Mouse (Mus musculus): ENCODE measurements at regions not wholly inside any gene's neighbourhood (a gene's known extent, or its start where the extent isn't known, plus 50 kb on each side); places are given as distances from the start of the nearest gene placed in this dataset.
A peak's percentile ranks its signal among the peaks of the same experiment; 100 is the strongest.

DNA sequence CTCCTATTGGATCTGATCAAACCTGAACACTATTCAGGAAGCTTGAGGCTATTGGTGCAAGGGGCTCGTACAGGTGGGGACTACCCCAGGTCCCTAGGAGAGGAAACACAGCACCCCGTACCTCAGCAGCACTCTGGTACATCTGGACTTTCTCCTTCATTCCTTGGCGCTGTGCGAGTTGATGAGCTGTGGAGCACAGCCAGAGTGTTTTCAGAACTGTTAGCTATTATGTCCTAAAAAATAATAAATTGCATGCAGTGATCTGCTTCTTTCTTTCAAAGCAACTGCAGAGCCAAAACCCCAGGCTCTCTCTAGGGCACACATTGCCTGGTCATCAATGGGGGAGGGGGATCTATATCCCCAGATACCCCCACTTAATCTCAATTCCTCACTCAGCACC is 122.6 kb downstream of the Gm12728 start:
- peak; percentile 16 for DNase-seq

DNA sequence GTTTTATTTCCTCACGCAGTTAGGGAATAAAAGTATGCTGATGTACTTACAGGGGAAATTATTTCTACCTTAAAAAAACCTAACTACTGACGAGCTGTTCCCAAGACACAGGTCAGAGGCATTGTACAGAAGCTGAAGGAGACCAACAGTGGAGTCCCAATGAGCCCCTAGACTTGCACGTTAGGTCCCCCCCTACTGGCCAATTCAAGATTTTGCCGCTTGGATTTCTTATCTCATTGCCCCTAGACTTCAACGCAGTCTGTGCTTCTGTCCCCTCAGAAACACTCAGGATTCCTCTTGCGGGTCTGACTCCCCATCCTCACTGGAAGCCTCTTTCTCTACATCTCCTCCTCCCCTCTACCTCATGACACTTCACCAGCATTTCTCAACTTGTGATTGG is 125.3 kb downstream of the Gm12728 start:
- DNase-seq, result peak; percentile 66

DNA sequence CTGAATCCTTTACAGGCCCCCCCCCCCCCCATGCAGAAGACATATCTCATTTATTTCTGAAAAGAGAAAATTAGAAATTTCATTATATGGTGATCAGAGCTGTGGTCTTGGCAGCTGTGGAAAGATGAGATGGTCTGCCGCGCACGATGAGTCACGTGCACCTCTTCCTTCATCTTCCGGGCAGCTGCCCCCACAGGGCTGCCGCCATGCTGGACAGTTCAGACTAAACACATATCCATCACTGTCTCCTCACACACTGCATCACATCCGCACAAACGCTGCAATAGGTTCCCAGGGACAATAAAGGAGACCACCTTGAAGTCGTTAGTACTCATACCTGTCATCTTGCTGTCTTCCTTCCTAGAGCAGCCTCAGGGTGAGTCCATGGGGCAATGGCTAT is 126.6 kb downstream of the Gm12728 start:
- DNase-seq, result no peak

DNA sequence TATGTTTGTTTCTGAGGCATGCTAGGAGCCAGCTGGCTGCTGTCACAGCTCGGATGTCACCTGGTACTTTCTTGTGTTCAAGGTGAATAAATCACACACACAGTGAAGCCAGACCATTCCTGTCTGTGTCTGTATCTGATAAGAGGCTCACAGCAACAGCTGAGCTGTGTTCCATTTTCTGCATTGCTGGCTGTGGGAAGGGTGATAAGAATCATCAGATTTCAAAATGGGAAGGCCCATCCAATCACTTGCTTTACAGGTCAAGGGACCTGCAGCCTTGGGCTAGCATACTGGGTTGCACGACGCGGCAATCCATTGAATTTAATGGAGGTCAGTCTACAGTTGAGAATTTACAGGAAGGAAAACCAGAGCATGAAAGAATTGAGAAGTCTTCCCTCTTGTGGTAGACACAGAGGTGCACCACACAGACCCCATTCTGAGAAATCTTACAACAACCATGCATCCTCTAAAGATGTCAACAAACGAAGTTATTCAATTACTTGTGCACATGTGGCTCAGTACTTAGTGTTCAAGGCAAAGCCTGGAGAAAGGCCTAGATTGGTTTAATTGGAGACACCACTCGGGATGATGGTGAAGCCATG is 135.2 kb downstream of the Gm12728 start:
- DNase-seq, result no peak

DNA sequence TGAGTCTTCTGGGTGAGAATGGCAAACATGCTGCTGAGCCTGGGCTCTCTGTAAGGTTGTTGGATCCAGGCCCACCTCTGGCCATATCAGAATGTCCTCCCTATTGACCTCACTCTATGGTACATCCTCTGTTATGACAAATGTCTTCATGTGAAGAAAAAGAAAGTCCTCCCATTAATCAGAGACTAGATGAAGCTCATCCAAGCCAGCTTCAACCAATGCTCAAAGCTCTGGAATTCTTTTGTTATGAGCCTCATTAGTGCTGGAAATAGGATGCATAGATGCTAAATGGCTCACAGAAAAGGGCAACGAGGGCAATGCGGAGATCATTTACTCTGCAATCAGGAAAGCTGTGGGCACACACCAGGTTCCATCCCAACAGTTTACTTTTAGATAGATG is 135.8 kb downstream of the Gm12728 start:
- DNase-seq, result no peak

DNA sequence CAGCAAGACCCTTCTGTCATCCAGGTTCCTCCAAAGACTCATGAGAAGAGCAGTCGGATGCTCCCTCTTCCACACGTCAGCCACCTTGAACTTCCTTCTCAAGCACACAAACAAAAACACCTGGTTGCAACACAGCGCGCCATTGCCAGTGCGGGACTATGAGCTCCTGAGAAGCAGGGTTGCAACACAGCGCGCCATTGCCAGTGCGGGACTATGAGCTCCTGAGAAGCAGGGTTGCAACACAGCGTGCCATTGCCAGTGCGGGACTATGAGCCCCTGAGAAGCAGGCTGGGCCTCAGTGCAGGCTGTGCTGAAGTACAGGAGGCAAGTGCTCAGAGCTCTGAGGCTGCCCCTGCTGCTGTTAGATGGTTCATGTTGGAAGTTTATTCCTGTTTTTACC is 140.0 kb downstream of the Gm12728 start:
- no peak for DNase-seq

DNA sequence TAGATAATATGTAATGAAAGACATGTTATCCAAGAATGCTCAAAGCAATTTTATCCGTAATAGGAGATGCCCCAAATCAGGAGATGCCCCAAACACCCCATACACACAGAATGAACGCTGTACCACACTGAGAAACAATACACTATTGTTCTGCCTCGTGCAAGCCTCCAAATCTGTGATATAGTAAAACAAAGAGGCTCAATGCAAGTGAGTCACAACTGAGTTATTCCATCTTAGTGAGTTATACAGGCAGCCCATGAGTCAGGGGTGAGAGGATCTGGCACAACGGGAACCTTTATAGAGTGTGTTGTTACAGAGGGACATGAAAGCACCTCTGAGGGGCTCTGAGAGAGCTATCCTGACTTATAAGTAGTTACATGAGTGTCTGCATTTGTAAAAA is 145.3 kb downstream of the Gm12728 start:
- DNase-seq, result no peak

DNA sequence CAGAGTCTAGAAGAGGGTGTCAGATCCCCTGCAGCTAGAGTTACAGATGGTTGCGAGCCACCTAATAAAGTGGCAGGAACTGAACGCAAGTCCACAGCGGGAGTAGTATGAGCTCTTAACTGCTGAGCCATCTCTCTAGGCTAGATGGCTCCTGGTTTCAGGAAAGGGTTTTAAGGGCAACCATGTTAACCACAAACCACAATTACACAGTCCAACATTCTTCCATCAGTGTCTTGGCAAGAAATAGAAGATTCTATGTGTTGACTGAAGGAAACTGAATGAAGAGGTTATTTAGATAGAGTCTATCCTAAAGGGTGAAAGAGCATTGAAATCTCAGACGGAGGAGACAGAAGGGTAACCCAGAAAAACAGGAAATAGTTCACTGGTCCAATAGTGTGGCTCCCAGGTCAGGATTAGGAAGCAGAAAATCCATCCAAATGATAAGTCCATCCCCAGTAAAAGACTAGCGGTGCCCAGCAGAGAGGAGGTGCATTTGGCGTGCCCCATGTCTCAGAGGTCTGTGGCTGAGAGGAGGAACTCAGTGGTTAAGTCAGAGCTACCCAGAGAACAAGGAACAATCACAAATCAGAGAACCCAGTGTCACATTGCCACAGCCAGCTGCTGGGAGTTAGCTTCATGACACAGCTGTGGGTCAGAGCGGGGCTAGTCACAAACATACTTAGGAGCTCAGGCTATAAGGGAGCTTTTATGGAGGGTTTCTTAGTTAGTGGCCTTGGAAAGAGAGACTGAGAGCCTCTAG is 147.3 kb downstream of the Gm12728 start:
- no peak for DNase-seq

DNA sequence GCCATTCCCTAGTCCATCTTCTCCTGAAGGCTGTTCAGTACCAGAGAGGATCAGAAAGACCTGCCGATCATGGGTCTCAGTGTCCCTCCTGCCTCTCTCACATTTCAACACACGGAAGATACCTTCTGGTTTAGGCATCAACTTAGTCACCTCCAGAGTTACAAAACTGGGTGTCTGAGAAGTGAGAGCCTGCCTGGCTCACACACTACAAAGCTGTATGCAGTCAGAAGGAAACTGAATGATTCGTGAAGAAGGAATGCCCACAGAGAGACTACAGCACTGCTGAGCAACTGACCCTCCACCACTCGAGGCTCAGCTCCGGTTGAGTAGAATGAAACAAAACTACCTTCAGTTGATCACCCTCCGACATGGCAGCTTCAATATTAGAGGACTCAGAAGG is 147.9 kb downstream of the Gm12728 start:
- no peak for DNase-seq

DNA sequence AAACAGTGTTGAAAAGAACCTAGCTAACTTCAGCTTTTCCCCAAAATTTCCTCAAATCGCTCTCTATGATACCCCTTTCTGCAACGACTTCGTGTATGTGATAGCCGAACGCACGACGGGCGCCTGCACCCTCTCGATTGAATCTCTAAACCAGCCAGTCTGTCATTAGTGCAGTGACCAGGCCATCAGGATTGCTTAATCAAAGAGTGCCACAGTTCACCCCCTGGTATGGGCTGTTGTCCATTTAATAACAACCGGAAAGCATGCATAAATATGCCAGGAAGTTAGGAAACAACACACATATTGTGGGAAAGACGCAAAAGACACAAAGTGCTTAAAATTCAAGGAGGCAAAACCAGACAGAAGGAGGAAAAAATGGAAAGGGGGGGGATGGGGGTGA is 149.2 kb downstream of the Gm12728 start:
- DNase-seq, result no peak

DNA sequence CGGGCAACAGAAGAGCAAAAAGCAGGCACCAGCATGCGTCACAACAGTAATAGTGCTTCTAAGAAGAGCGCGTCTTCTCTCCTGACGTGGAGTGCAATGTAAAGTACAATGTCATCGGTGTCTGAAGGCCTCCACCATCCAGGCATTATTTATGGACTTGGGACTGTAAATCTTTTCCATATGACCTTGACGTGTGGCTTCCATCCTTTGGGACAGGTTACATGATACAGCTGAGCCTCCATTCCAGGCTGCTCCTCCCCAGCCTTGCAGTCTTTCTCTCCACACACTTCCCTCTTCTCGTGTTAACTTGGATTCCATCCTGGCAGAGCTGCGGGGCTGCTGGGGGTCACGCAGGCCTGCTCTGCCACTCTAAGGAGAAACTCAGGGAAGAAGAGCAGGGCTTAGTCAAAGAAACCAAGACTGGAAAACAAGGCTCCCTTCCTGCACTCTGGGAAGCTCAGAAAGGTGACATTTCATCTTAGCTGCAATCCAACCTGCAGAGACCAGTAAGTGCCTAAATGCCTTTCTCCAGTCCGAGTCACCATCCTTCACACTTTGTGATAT is 150.0 kb downstream of the Gm12728 start:
- no peak for DNase-seq

DNA sequence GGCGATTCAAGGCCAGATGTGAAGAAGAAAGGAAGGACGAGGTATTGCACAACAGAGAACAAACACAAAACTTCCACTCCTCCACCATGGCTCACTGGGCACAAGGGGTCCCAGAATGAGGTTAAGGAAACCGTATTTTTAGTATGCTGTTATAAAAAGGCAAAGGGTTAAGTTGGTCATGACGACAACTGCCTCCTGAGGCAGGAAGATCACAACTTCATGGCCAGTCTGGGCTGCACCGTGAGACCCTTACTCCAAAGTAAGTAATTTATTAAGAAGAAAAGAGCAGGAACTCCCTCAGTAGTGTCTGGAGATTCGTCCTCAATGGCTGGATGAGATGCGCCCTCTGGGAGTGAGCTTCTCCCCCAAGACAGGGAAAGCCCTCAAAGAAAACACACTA is 151.2 kb downstream of the Gm12728 start:
- no peak for DNase-seq

DNA sequence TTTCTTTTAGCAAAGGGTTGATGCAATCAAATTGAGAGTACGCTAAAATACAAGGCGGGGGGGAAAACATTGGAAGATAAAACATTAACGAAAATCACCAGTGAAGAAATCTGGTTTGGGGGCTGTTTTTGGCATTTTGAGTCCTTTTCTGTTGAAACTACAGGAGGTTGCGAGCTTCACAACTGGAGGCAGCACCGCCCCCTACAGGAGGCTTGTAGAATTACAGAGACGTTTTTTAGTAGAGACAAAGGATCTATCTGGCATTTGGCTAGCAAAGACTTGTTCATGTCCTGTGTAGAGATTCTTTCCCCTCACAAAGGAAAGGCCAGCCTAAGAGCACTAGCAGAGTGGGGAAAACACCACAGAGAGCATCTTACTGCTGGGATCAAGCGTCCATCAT is 152.1 kb downstream of the Gm12728 start:
- peak; percentile 60 for DNase-seq

DNA sequence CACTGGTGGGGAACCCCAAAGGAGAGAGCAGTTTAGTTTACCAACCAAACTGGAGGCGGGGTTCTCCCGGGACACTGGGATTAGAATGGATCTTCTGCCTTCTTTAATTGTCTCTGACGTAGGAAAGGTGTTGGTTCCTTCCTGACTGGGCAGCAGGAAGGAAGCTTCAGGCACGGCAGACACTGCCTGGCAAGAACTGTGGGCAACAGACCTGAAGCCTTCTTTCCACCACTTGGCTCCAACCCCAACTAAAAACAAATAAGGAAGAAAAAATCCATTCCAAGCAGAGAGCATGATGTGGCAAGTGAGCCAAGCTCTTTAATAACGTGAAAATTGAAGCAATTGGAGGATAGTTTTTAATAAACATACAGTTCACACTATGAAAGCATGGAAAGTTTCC is 155.3 kb downstream of the Gm12728 start:
- no peak for DNase-seq

DNA sequence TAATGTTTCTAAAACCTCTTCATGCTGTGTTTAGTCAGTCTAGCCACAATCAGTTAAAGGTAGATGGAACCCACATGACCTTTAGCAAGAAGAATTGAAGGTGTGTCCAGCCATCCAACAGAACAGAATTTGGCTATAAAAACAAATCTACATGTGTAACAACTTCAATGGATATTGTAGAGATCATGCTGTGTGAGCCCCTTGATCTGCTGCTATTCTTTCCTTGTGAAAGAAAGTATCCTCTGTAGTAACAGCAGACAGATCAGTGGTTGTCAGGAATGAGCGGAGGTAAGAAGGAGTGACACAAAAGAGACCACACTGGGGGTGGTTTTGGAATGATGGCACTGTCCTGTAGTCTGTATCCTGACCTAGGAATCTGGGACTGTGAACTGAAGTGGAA is 156.3 kb downstream of the Gm12728 start:
- no peak for DNase-seq

DNA sequence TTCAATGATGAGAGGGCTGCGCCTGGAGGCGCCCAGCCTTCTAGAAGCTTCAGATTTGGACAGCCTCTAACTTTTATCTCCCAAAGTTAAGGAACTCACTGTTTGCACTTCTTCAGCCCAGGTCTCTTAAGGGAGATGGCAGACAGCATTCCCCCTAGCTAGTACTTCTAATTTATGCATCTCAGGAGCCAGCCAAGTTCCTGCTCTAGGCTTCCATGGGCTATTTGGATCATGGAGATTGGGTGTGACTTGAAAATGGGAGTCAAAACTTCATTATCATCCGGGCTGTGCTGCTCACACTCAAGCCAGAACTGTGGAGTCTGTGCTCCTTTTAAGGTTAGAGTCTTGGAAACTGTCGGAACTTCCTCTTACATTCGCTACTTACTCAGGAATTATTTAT is 158.7 kb downstream of the Gm12728 start:
- DNase-seq, result no peak

DNA sequence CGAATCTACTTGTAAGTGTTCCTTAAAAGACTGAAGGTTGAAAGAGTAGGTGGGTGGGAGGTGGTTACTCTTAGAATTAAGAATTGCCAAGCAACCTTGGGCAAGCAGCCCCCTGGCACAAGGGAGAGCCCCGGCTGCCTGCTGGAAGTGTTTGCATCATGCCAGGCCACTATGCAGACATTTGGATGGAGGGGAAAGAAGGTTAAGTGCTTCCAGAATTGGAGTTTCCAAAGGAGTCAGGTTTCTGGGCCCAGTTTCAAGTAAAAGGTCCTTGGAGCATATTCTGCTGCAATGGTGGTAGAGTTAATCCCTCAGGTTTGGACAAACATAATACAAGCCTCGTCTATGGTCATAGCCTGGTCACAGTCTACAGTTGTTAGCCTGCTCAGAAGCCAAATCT is 162.7 kb downstream of the Gm12728 start:
- no peak for DNase-seq

DNA sequence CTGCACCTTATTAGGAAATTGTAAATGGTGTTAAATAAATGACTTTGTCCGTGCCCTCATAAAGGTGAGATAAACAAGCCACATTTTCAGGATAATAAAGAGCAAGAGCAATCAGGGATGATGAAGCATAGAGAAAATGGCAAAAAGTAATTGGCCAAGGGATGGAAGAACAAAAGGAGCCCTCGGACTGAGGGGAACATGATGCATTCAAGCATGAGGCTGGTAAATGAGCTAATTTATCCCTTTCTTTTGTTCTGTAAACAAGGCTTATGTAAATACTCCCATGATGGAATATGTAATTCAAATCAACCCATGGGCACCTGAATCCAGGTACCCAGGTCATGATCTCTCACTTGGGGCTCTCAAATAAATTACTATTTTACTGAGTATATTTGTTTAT is 166.8 kb downstream of the Gm12728 start:
- DNase-seq, result no peak

DNA sequence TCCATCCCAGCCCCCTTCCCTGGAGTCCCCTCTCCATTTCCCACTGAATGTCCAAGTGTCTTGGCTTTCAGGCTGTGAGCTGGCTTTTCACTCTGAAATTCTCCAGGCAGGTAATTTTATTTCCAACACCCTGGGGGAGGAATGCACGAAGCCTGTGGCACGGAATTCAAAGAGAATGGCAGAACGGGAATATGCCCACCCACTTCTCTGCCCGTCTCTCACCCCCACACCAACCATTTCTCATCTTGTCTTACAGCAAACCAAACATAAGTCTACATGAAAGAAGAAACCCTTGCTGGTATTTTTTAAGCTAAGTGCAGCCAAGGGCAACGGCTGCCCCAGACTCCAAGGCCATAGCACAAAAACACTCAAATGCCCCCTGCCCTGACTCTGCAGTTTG is 168.7 kb downstream of the Gm12728 start:
- DNase-seq, result no peak

DNA sequence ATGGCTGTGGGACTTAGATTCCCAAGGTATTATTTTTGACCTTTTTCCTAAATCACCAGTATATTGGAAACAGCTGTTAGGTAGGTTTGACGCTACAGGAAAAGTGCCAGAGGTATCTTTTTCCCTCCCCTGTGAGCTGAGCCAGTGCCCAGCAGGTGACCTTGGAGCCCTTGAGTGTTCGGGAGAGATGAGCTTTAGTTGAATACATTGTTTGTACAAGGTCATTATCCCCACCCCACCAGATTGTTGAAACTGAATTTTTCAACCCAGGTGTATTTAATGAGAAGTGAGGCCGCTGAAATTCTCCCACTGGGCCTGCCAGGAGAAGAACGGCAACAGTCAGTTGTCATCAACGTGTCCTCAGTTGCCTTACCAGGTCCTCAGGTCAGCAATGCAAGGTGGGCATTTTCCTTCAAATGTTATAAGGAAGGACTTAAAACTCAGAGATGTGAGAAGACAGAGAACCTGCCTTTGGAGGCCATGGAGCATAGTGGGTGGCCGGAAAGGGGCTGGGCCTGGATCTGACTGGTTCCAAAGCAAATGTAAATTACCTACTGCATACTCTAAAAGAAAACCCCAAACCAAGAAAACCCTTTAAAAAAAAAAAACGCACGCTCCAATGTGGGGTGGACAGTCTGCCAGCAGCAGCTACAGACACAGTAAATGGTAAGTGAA is 172.2 kb downstream of the Gm12728 start:
- no peak for DNase-seq

DNA sequence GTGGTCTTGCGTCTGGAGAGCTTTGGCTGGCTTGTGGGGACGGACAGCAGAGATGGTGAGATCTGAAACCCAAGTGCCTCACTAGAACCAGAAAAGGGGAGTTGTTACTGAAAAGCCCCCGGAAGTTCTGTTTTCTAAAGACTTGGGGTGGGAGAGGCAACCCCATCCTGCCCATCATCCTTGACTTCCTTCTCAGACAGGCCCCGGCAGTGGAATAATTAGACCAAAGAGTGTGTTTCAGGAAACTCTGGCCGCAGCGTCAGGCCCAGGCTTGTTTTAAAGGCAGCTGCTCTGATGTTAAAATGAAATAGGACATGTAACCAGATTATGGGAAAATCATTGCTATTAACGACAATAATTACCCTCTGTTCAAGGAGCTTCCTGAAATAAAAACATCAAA is 172.9 kb downstream of the Gm12728 start:
- peak; percentile 28 for DNase-seq

DNA sequence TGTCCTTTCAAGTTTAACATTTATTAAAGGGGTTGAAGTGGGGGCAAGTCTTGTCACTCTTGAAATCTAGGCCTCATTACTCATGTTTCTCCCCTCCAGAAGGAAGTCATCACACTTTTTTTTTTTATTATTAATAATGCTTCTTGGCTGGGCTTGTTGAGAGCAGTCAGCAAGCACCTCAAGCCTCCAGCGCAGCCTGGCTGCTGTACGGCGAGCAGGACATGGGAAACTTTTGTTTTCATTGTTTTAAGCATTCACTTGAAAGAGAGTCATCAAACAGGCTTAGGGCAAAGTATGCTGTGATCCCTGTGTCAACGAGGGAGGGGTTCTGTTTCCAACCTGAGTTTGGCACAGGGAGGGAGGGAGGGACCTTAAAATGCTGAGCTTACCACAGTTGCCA is 178.7 kb downstream of the Gm12728 start:
- no peak for DNase-seq

DNA sequence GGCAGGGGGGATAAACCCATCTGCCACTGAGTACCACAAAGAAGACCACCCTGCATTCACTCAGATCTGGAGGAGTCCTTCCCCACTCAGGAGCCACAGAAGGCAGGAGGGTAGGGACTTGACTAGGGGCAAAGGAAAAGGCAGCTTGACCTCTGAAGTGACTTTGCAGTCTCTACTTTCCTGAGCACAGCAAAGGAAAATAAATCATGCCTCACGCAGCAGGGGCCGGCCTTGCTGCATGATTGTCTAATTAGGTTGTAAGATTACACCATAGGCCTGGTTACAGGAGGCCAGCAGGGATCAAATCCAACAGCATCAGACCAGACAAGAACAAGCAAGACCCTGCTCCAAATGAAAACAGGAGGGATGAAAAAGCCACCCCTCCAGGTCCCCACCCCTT is 180.0 kb downstream of the Gm12728 start:
- DNase-seq, result peak; percentile 30

DNA sequence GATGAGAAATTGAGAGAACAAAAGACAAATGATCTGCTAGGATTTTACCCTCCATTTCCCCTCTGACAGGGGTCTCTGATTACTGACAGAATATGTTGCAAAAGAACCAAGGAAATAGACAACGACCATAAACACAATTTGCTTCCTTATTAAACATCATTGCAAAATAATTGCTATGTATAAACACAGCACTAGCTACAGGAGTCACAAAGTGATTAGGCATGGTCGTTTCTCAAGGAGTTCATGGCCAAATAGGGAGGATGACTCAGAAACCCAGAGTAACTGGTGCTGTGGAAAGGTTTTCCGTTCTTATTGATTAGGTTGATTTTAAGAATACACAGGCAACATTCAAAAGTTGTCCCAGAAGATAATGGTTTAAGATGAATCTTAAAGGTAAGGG is 180.4 kb downstream of the Gm12728 start:
- DNase-seq, result no peak

All from kidney, postnatal 10 days (tissue).